ENCODE assay signal across 13 mouse cellular contexts in the genomic region with DNA sequence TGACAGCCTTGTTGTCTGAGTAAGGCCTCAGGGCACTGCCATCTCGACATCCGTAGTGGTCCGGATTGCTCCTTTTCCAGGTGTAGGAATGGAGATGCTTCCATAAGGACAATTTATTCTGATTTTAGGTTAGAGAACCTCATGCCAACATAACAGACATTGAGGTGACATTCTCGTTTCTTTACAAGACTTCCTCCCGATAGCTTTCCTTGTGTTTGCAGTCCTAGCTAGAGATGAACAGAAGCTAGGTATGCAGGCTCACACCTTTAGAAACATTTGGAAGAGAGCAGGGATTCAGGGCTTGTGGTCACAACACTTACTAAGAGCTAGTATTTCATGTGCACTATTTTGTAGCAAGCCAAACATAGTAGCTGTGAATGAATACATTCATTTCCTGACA. TPM values are rescaled to one million over a fixed set of nuclear protein-coding genes. Genes with fewer than 3 reads are reported as not detected.
DNase-seq lines count a peak whose midpoint lies in the region; ATAC-seq lines count a peak whose summit lies in the region.
"Had no signal": no experiment of that assay in that cellular context is flagged by ENCODE, and none has a peak within 500 bp of the region (broad histone marks: within the 10 kb centered on the region; RNA-seq: fewer than 3 reads in every experiment).

No protein-coding gene starts in this region.

- H3K9ac ChIP-seq in forebrain, embryonic 13.5 days: no peak overlapping the region
- H3K9ac ChIP-seq in forebrain, embryonic 16.5 days (replicated peaks; ENCODE audit: low read depth, low read length): no peak overlapping the region

- H3K4me1 ChIP-seq in forebrain, embryonic 13.5 days: peaks cover 35% of the 10 kb centered on the region
- H3K4me1 ChIP-seq in forebrain, embryonic 16.5 days (replicated peaks; ENCODE audit: control insufficient read depth, insufficient read depth, low read length): peaks cover 21% of the 10 kb centered on the region
- peaks cover 25% of the 10 kb centered on the region for H3K4me1 ChIP-seq in limb, embryonic 10.5 days

- DNase-seq in thymus, postnatal 0 days (ENCODE audit: low spot score): peak; percentile 1
- no peak for DNase-seq in thymus, postnatal 14 days
- no peak for DNase-seq in limb, embryonic 10.5 days (ENCODE audit: low spot score)
- no peak for DNase-seq in left cerebral cortex, adult 18-20 months (ENCODE audit: low spot score in 2 of 2)
- DNase-seq: cerebellum, adult 2 months; lung, postnatal 4 days had no signal

- no peak overlapping the region for H3K4me2 ChIP-seq in forebrain, embryonic 13.5 days
- H3K4me2 ChIP-seq in forebrain, embryonic 16.5 days (ENCODE audit: low read length): no peak overlapping the region

- no peaks in the 10 kb centered on the region for H3K27me3 ChIP-seq in forebrain, embryonic 13.5 days
- H3K27me3 ChIP-seq in forebrain, embryonic 16.5 days (replicated peaks; ENCODE audit: control insufficient read depth, insufficient read depth, low read length): no peaks in the 10 kb centered on the region
- no peaks in the 10 kb centered on the region for H3K27me3 ChIP-seq in limb, embryonic 10.5 days (ENCODE audit: low read depth, poor library complexity, severe bottlenecking)
- H3K27me3 ChIP-seq: limb, embryonic 13.5 days had no signal

- H3K27ac ChIP-seq in forebrain, embryonic 13.5 days: peak overlapping the region; percentile 21; the same call in 1 of the 2 replicates
- H3K27ac ChIP-seq in forebrain, embryonic 16.5 days (ENCODE audit: low read length): no peak overlapping the region
- peak overlapping the region; percentile 58 for H3K27ac ChIP-seq in limb, embryonic 10.5 days
- H3K27ac ChIP-seq: kidney, postnatal 0 days had no signal

- no peak for ATAC-seq in forebrain, embryonic 13.5 days
- no peak for ATAC-seq in forebrain, embryonic 16.5 days
- ATAC-seq in cerebellum, adult (ENCODE audit: insufficient number of reproducible peaks, low FRiP score, low TSS enrichment): no peak
- ATAC-seq: CD4-positive, CD25-positive, alpha-beta regulatory T cell, adult 4 months had no signal

- no peaks in the 10 kb centered on the region for H3K36me3 ChIP-seq in forebrain, embryonic 13.5 days (ENCODE audit: poor library complexity, severe bottlenecking)
- no peaks in the 10 kb centered on the region for H3K36me3 ChIP-seq in forebrain, embryonic 16.5 days (ENCODE audit: control insufficient read depth, insufficient read depth)
- no peaks in the 10 kb centered on the region for H3K36me3 ChIP-seq in limb, embryonic 10.5 days
- H3K36me3 ChIP-seq: limb, embryonic 13.5 days had no signal

- H3K4me3 ChIP-seq in forebrain, embryonic 13.5 days: no peak overlapping the region
- no peak overlapping the region for H3K4me3 ChIP-seq in forebrain, embryonic 16.5 days (replicated peaks; ENCODE audit: low read length)
- no peak overlapping the region for H3K4me3 ChIP-seq in limb, embryonic 10.5 days

- H3K9me3 ChIP-seq in forebrain, embryonic 13.5 days (replicated peaks): no peaks in the 10 kb centered on the region
- no peaks in the 10 kb centered on the region for H3K9me3 ChIP-seq in forebrain, embryonic 16.5 days (ENCODE audit: control insufficient read depth, low read length)
- no peaks in the 10 kb centered on the region for H3K9me3 ChIP-seq in limb, embryonic 10.5 days (replicated peaks)
- H3K9me3 ChIP-seq: limb, embryonic 13.5 days had no signal

- 84% methylated on average over 5 of the region's 5 CpGs for WGBS in forebrain, embryonic 13.5 days
- 80% methylated on average over 5 of the region's 5 CpGs for whole genome bisulfite sequencing in forebrain, embryonic 16.5 days
- WGBS in limb, embryonic 10.5 days: 83% methylated on average over 5 of the region's 5 CpGs

RNA-seq across cellular contexts. Expression of gene Hist1h3c, which starts 2.2 kb away (rescaled TPM):
- polyA plus RNA-seq in forebrain, embryonic 13.5 days (2015; fragmentation: Nextera tagmentation; extraction: Ambion mirVana): 8.8 and 10.8 TPM in 2 replicates
- polyA plus RNA-seq in forebrain, embryonic 16.5 days (2015; fragmentation: Nextera tagmentation; extraction: Ambion mirVana): 1.6 and 2.0 TPM in 2 replicates
- polyA plus RNA-seq in thymus, postnatal 0 days (2015; fragmentation: Nextera tagmentation; extraction: Ambion mirVana): 32.0 and 33.1 TPM in 2 replicates
- 9.6 TPM in 2 replicates for polyA plus RNA-seq in limb, embryonic 10.5 days (2016; fragmentation: Nextera tagmentation; extraction: Ambion mirVana)
- total RNA-seq in left cerebral cortex, adult 18-20 months (2021): not detected
- polyA plus RNA-seq: neural tube, embryonic 14.5 days had no signal

RNA-seq across cellular contexts. Expression of gene Hist1h2bb, which starts 3.3 kb away (rescaled TPM):
- polyA plus RNA-seq in forebrain, embryonic 13.5 days (2015; fragmentation: Nextera tagmentation; extraction: Ambion mirVana): 3.0 and 5.5 TPM in 2 replicates
- 0.86 and 0.95 TPM in 2 replicates for polyA plus RNA-seq in forebrain, embryonic 16.5 days (2015; fragmentation: Nextera tagmentation; extraction: Ambion mirVana)
- 10.8 and 12.6 TPM in 2 replicates for polyA plus RNA-seq in thymus, postnatal 0 days (2015; fragmentation: Nextera tagmentation; extraction: Ambion mirVana)
- 3.5 and 3.7 TPM in 2 replicates for polyA plus RNA-seq in limb, embryonic 10.5 days (2016; fragmentation: Nextera tagmentation; extraction: Ambion mirVana)
- 10 to 100 TPM; 17.8 to 19.6 TPM for total RNA-seq in left cerebral cortex, adult 18-20 months (2021)
- polyA plus RNA-seq: neural tube, embryonic 14.5 days had no signal

RNA-seq across cellular contexts. Expression of gene Hist1h1c, which starts 4.6 kb away (rescaled TPM):
- 17.8 and 20.5 TPM in 2 replicates for polyA plus RNA-seq in forebrain, embryonic 13.5 days (2015; fragmentation: Nextera tagmentation; extraction: Ambion mirVana)
- polyA plus RNA-seq in forebrain, embryonic 16.5 days (2015; fragmentation: Nextera tagmentation; extraction: Ambion mirVana): 16.7 and 22.7 TPM in 2 replicates
- 37.5 and 44.7 TPM in 2 replicates for polyA plus RNA-seq in thymus, postnatal 0 days (2015; fragmentation: Nextera tagmentation; extraction: Ambion mirVana)
- 8.6 and 11.8 TPM in 2 replicates for polyA plus RNA-seq in limb, embryonic 10.5 days (2016; fragmentation: Nextera tagmentation; extraction: Ambion mirVana)
- 10 to 100 TPM; 55.8 to 61.1 TPM for total RNA-seq in left cerebral cortex, adult 18-20 months (2021)

RNA-seq across cellular contexts. Expression of gene Hist1h2ab, which starts 7.7 kb away (rescaled TPM):
- 58.6 and 70.5 TPM in 2 replicates for polyA plus RNA-seq in forebrain, embryonic 13.5 days (2015; fragmentation: Nextera tagmentation; extraction: Ambion mirVana)
- 14.5 and 16.2 TPM in 2 replicates for polyA plus RNA-seq in forebrain, embryonic 16.5 days (2015; fragmentation: Nextera tagmentation; extraction: Ambion mirVana)
- polyA plus RNA-seq in thymus, postnatal 0 days (2015; fragmentation: Nextera tagmentation; extraction: Ambion mirVana): 144 and 155 TPM in 2 replicates
- 55.9 and 60.6 TPM in 2 replicates for polyA plus RNA-seq in limb, embryonic 10.5 days (2016; fragmentation: Nextera tagmentation; extraction: Ambion mirVana)
- 10 to 100 TPM; 17.2 to 22.5 TPM for total RNA-seq in left cerebral cortex, adult 18-20 months (2021)
- polyA plus RNA-seq: cerebellum, adult 2 months had no signal

RNA-seq across cellular contexts. Expression of gene Hist1h3b, which starts 8.9 kb away (rescaled TPM):
- polyA plus RNA-seq in forebrain, embryonic 13.5 days (2015; fragmentation: Nextera tagmentation; extraction: Ambion mirVana): 17.0 and 19.6 TPM in 2 replicates
- polyA plus RNA-seq in forebrain, embryonic 16.5 days (2015; fragmentation: Nextera tagmentation; extraction: Ambion mirVana): 4.9 and 6.7 TPM in 2 replicates
- polyA plus RNA-seq in thymus, postnatal 0 days (2015; fragmentation: Nextera tagmentation; extraction: Ambion mirVana): 45.8 and 78.0 TPM in 2 replicates
- polyA plus RNA-seq in limb, embryonic 10.5 days (2016; fragmentation: Nextera tagmentation; extraction: Ambion mirVana): 6.3 and 9.7 TPM in 2 replicates
- 1 to 10 TPM; 4.3 to 9.9 TPM for total RNA-seq in left cerebral cortex, adult 18-20 months (2021)
- polyA plus RNA-seq: CD4-positive, CD25-positive, alpha-beta regulatory T cell, adult 4 months; cerebellum, adult 2 months had no signal
